Mouse (Mus musculus) embryonic facial prominence, embryonic 15.5 days (tissue): ENCODE measurements around the gene Cdkal1. TPM values are rescaled to one million over a fixed set of nuclear protein-coding genes. Genes with fewer than 3 reads are reported as not detected.

Experiments used
- ATAC-seq: fragments of 200-750 bp; cut with Nextera tagmentation; 2 replicates; pipeline ENCODE4 v1.8.0; 2017; ENCODE audit warnings: low read depth, moderate TSS enrichment; ENCODE audit not compliant: insufficient number of reproducible peaks, low FRiP score, low TSS enrichment
- H3K27ac ChIP-seq: fragments of 300-500 bp; sonication (generic); replicated peaks from 2 replicates; pipeline ENCODE4 v1.5.1; 2015; ENCODE audit warnings: mild to moderate bottlenecking, inconsistent platforms
- H3K27me3 ChIP-seq: fragments of 300-500 bp; sonication (generic); 2 replicates; pipeline ENCODE4 v1.6.1; 2015; ENCODE audit warnings: inconsistent platforms
- H3K36me3 ChIP-seq: fragments of 300-500 bp; sonication (generic); 2 replicates; pipeline ENCODE4 v1.6.1; 2015; ENCODE audit warnings: mild to moderate bottlenecking, inconsistent platforms
- H3K4me1 ChIP-seq: fragments of 300-500 bp; sonication (generic); 2 replicates; pipeline ENCODE4 v1.6.1; 2015; ENCODE audit warnings: inconsistent platforms
- H3K4me2 ChIP-seq: fragments of 300-500 bp; sonication (generic); replicated peaks from 2 replicates; pipeline ENCODE4 v1.6.1; 2015; ENCODE audit warnings: mild to moderate bottlenecking, inconsistent platforms
- H3K4me3 ChIP-seq: fragments of 300-500 bp; sonication (generic); replicated peaks from 2 replicates; pipeline ENCODE4 v1.5.1; 2015; ENCODE audit warnings: mild to moderate bottlenecking, inconsistent platforms
- H3K9ac ChIP-seq: fragments of 300-500 bp; sonication (generic); 2 replicates; pipeline ENCODE4 v1.6.1; 2015; ENCODE audit warnings: inconsistent platforms
- H3K9me3 ChIP-seq: fragments of 300-500 bp; sonication (generic); replicated peaks from 2 replicates; pipeline ENCODE4 v1.6.1; 2016; ENCODE audit warnings: inconsistent platforms
- WGBS: fragments of 180-500 bp; shearing (Covaris S2); methylation state at CpG from one replicate; pipeline ENCODE4 v1.1.7; 2015; 5-methylcytosine and 5-hydroxymethylcytosine counted together
- polyA plus RNA-seq: library from polyadenylated mRNA; unstranded; fragments of >200 nt; fragmentation: Nextera tagmentation; extraction: Ambion mirVana; gene quantifications from 2 replicates; pipeline ENCODE4 v1.2.1, GENCODE M21; 2015

The Cdkal1 gene
- polyA plus RNA-seq, 1 experiment from 2014 or later: 31.2 TPM

DNA sequence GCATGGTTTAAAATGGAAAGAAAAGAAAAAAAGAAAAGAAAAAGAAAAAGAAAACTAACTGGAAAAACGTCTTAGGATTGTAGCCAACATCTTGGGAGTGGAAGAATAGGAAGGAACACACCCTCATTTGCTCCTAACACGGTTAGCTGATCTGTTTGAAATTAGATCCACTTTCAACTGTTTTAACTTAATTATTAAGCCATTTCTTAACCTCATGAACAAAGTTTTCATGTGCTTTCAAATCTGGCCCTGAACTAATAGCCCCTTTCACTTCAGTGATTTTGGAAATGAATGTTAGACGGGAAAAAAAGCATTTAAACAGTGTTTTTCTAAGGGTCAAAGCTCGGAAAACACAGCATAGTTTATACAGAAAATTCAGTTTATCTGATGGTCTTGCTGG is 505.5 kb downstream of the Cdkal1 start:
- H3K36me3 ChIP-seq: 0 out of 2 replicates have a peak, but pooled peaks cover 4% of the 10 kb centered on the region
- no peak overlapping the region for H3K4me2 ChIP-seq
- no peak overlapping the region for H3K27ac ChIP-seq
- WGBS: 42% methylated on average over 4 of the region's 4 CpGs
- no peak overlapping the region for H3K4me3 ChIP-seq
- no peak overlapping the region for H3K9ac ChIP-seq
- ATAC-seq: no peak
- H3K27me3 ChIP-seq: no peaks in the 10 kb centered on the region
- 0 out of 2 replicates have a peak, but pooled peaks cover 5% of the 10 kb centered on the region for H3K4me1 ChIP-seq
- H3K9me3 ChIP-seq: no peaks in the 10 kb centered on the region

DNA sequence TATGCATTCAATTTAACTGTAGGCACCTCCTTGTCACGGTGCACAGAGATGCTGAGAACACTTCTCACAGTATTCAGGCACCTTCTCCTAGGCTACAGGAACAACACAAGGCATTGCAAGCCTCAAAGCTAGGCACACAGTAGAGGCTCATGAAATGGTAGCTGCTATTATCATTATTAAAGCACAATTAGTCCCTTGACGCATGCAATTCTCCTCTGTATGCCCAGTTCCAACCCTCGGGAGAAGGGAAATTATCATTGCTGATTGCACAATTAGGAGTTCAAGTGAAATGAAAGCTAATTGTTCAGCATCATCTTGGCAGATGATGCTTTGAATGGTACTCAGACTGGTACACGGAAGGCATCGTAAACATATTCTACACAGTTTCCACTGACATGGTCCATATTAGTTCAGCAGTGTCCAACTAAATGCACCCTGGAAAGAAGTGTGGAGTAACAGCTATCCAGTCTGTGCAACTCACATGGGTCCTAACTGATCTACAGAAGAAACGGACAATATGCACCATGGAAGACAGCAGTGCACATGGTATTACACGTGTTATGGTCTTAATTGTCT is 506.0 kb downstream of the Cdkal1 start:
- Histone ChIP-seq H3K4me3 (no peak overlapping the region), H3K27me3 (no peaks in the 10 kb centered on the region), H3K4me1 (0 out of 2 replicates have a peak, but pooled peaks cover 5% of the 10 kb centered on the region), H3K36me3 (0 out of 2 replicates have a peak, but pooled peaks cover 4% of the 10 kb centered on the region), H3K9me3 (no peaks in the 10 kb centered on the region), H3K27ac (no peak overlapping the region), H3K4me2 (no peak overlapping the region), H3K9ac (no peak overlapping the region)
- WGBS: 67% methylated on average over 7 of the region's 7 CpGs
- ATAC-seq: no peak

DNA sequence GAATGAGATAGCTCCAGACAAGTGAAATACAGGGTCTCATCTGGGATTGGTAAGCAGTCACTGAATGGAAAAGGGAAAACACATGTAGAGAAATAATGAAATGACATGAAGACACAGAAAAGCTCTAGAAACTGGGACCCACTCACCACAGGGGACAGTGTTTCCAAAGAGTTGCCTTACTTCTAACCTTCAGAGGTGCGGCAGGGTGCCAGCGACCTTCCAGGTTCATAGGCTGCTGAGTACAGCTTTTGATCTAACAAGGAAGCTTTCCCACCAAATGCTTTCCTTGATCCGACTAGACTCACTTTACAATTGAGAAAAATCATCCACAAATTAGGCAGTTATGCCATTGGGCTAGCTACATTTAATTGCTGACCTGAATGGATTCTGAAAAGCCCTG is 507.1 kb downstream of the Cdkal1 start:
- 0 out of 2 replicates have a peak, but pooled peaks cover 5% of the 10 kb centered on the region for H3K4me1 ChIP-seq
- ATAC-seq: no peak
- H3K27ac ChIP-seq: no peak overlapping the region
- H3K27me3 ChIP-seq: no peaks in the 10 kb centered on the region
- H3K36me3 ChIP-seq: 0 out of 2 replicates have a peak, but pooled peaks cover 4% of the 10 kb centered on the region
- H3K4me3 ChIP-seq: no peak overlapping the region
- no peaks in the 10 kb centered on the region for H3K9me3 ChIP-seq
- H3K9ac ChIP-seq: no peak overlapping the region
- WGBS: 88% methylated on average over 3 of the region's 3 CpGs
- no peak overlapping the region for H3K4me2 ChIP-seq

DNA sequence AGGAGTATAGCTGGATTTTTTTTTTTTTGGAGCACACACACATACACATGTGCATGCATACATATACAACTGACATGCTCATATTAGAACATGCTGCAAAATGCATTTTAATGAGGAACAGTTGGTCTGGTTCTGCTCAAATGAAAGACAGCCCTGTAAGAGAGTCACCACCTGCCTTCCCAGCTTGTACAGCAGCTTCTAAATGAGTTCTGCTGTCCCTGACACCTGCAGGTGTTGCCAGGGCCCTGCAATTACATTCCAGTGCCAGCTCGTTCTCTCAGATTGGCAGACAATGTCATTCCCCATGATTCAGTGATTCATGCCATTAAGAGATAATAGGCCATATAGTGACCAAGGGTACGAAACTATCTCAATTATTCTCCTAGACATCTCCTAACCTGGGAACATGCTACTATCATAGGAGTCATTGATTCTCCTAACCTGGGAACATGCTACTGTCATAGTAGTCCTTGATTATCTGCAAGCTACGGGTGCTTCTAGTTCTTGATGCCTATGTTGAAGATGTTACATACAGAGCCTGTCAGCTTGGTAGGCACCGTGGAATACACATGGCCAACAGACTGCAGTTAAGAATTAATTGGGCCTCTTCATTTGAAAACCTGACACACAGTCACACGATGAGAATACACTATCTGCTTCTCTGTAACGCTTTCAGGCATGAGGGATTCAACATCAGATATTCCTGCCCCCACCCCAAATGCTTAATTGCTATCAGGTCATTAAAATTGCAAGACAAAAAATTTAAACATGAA is 522.6 kb downstream of the Cdkal1 start:
- H3K27me3 ChIP-seq: no peaks in the 10 kb centered on the region
- H3K4me2 ChIP-seq: no peak overlapping the region
- 82% methylated on average over 6 of the region's 6 CpGs for WGBS
- H3K36me3 ChIP-seq: no peaks in the 10 kb centered on the region
- no peaks in the 10 kb centered on the region for H3K4me1 ChIP-seq
- ATAC-seq: no peak
- H3K27ac ChIP-seq: no peak overlapping the region
- no peak overlapping the region for H3K9ac ChIP-seq
- H3K4me3 ChIP-seq: no peak overlapping the region
- H3K9me3 ChIP-seq: no peaks in the 10 kb centered on the region

DNA sequence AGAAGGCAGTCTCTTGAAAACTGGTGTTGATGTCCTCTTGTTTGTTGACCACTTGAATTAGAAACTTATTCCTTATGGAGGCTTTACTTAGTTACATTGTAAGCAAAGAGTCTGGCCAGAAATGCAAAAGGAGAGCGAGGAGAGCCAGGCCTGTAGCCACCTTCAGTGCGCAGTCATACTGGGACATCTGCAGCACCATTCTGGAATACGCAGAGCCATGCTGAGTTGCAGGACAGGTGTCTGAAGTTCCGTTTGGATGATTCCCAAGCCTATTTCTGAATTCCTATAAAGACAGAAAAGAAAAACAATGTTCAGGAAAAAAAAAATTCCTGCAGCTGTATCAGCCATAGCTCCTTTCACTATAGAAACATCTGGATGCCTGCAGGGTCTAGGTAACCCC is 529.5 kb downstream of the Cdkal1 start:
- no peaks in the 10 kb centered on the region; the same call in 1 of the 2 replicates for H3K4me1 ChIP-seq
- ATAC-seq: no peak
- no peak overlapping the region for H3K4me3 ChIP-seq
- H3K27ac ChIP-seq: no peak overlapping the region
- H3K9ac ChIP-seq: no peak overlapping the region
- 80% methylated on average over 4 of the region's 4 CpGs for WGBS
- H3K9me3 ChIP-seq: no peaks in the 10 kb centered on the region
- H3K27me3 ChIP-seq: no peaks in the 10 kb centered on the region
- no peak overlapping the region for H3K4me2 ChIP-seq
- no peaks in the 10 kb centered on the region; the same call in 1 of the 2 replicates for H3K36me3 ChIP-seq

DNA sequence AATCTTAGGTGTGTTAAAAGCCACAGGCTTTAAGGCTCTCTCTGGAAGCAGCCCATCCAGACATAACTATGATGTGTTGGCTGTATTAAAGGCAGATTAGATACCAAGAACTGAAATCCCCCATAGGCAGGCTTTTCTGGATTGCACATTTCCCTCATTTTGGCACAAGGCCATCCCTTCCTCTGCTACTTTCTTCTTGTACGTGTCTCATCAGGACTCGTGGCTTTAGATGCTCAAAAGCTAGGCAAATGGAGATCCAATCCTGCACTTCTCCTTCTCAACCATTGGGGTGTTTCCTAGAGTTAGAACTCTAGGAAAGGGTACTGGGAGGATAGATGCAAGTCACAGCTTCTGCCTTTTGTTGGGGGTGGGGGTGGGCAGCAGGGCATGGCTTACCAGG is 535.1 kb downstream of the Cdkal1 start:
- H3K4me1 ChIP-seq: peaks cover 6% of the 10 kb centered on the region
- no peak overlapping the region for H3K9ac ChIP-seq
- no peak overlapping the region for H3K27ac ChIP-seq
- ATAC-seq: no peak
- WGBS: 13% methylated on average over 2 of the region's 2 CpGs
- H3K36me3 ChIP-seq: no peaks in the 10 kb centered on the region
- H3K9me3 ChIP-seq: no peaks in the 10 kb centered on the region
- no peak overlapping the region for H3K4me2 ChIP-seq
- H3K4me3 ChIP-seq: no peak overlapping the region
- no peaks in the 10 kb centered on the region for H3K27me3 ChIP-seq

DNA sequence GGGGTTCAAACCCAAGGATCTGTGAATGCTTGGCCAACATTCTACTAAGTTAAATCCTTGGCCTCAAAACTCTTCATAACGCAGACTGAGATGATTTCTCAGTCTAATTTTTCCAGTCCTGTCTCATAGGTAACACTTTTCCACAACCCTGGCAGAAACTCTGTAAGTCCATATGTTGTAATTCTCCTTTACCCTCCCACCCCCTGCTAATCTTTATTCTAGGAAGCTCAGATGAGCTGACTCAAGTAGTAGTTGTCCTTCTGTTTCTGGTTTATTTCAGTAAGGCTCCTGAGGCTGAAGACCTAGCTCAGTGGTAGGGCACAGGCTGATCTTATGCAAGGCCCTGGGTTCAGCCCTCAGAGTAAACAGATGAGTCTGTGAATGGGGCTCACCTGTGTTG is 537.8 kb downstream of the Cdkal1 start:
- H3K27me3 ChIP-seq: no peaks in the 10 kb centered on the region
- no peaks in the 10 kb centered on the region for H3K36me3 ChIP-seq
- no peaks in the 10 kb centered on the region for H3K9me3 ChIP-seq
- peaks cover 6% of the 10 kb centered on the region for H3K4me1 ChIP-seq
- 88% methylated on average over 1 of the region's 1 CpGs for WGBS
- H3K4me3 ChIP-seq: no peak overlapping the region
- H3K9ac ChIP-seq: no peak overlapping the region
- H3K4me2 ChIP-seq: no peak overlapping the region
- no peak for ATAC-seq
- no peak overlapping the region for H3K27ac ChIP-seq

DNA sequence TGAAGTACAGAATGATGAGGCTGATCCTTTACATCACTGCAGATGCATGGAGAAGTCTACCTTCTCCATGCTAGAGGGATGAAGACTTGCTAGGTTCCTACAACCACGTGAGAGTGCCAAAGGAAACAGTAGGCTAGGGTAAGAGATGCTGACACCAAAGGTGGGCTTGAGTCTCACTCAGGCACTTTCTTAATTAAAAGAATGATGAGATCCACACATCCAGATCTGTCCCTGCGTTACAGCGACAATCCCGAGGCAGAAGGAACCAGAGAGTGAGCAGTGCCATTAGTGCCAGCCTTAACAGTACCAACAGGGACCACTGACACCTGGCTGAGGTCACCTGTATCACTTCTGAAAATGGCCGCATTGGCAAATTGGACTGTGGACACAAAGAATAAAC is 539.2 kb downstream of the Cdkal1 start:
- H3K27ac ChIP-seq: no peak overlapping the region
- H3K4me2 ChIP-seq: no peak overlapping the region
- no peak overlapping the region for H3K9ac ChIP-seq
- no peak for ATAC-seq
- 93% methylated on average over 5 of the region's 5 CpGs for WGBS
- peaks cover 6% of the 10 kb centered on the region for H3K4me1 ChIP-seq
- no peaks in the 10 kb centered on the region for H3K36me3 ChIP-seq
- no peaks in the 10 kb centered on the region for H3K9me3 ChIP-seq
- H3K4me3 ChIP-seq: no peak overlapping the region
- H3K27me3 ChIP-seq: no peaks in the 10 kb centered on the region

DNA sequence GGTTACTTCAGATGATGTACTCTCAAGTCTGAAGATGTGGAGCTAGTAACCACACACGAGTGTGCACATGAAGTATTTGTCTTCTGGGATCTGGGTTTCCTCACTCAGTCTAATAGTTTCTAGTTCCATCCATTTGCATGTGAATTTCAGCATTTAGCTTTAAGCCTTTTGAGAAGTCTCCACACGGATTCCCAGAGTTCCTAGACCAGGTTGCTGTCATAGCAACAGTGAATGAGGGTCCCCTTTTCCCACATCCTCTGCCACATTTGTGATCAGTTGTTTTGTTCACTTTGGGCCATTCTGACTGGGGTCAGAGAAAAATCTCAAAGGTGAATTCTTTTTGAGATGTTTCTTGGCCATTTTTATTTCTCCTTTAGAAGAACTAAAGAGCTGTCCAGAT is 543.4 kb downstream of the Cdkal1 start:
- Histone ChIP-seq H3K27ac (no peak overlapping the region), H3K27me3 (no peaks in the 10 kb centered on the region), H3K36me3 (no peaks in the 10 kb centered on the region), H3K4me1 (no peaks in the 10 kb centered on the region), H3K4me3 (no peak overlapping the region), H3K4me2 (no peak overlapping the region), H3K9ac (no peak overlapping the region), H3K9me3 (no peaks in the 10 kb centered on the region)
- ATAC-seq: no peak
- WGBS: 61% methylated on average over 2 of the region's 2 CpGs

DNA sequence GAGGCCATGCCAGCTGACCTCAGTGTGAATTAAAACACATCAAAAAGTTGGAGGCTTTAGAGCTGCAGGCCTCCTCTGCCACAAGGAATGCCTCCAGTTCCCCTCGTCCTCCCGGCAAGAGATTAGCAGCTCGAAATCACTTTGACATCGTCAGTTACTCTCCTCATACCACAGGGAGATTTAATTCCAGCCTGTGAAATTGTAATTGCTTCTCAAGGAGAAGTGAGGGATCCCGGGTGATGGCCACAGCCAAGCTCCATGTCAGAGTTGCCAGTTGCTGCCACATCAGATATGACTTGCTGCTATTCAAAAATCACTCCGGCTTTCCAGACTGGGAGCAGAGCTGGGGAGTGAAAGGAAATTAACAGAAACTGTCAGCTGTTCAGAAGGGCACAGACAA is 548.1 kb downstream of the Cdkal1 start:
- Histone ChIP-seq H3K4me1 (no peaks in the 10 kb centered on the region), H3K27ac (no peak overlapping the region), H3K4me2 (no peak overlapping the region), H3K36me3 (no peaks in the 10 kb centered on the region), H3K9ac (no peak overlapping the region), H3K9me3 (no peaks in the 10 kb centered on the region), H3K27me3 (no peaks in the 10 kb centered on the region), H3K4me3 (no peak overlapping the region)
- WGBS: 24% methylated on average over 6 of the region's 6 CpGs
- ATAC-seq: no peak

DNA sequence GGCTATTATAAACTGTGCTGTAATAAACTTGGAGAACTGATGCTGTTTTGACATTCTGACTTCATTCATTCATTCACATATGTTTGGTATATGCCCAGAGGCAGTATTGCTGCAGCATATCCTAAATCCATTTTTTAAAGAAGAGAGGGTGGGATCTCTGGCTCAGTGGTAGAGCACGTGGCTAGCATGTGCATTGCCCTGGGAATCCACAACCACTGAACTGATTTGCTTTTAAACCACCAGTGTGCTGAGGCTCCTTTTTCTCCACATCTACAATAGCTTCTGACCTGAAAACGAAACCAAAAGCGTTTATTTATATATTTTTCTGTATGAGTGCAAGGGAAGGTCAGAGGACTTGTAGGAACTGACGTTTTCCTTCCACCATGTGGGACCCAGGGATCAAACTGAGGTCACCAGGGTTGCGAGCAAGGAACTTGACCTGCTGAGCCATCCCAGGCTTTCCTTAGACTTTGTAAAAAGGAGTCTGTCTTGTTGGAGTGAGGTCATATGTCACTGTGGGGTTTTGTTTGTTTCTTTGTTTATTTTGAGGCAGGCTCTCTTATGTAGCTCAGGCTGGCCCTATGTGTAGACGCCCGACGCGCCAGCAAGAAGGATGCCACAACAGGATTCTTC is 562.8 kb downstream of the Cdkal1 start:
- H3K4me3 ChIP-seq: no peak overlapping the region
- H3K27me3 ChIP-seq: no peaks in the 10 kb centered on the region
- no peaks in the 10 kb centered on the region for H3K4me1 ChIP-seq
- WGBS: 83% methylated on average over 9 of the region's 9 CpGs
- H3K4me2 ChIP-seq: no peak overlapping the region
- no peaks in the 10 kb centered on the region for H3K36me3 ChIP-seq
- no peak overlapping the region for H3K9ac ChIP-seq
- no peak for ATAC-seq
- H3K27ac ChIP-seq: no peak overlapping the region
- H3K9me3 ChIP-seq: no peaks in the 10 kb centered on the region
